Mouse (Mus musculus) brain, embryonic 14.5 days (tissue): ENCODE measurements around the gene Iqsec1.

Source experiments
- CTCF ChIP-seq: fragments of 200-500 bp; IDR thresholded peaks from 2 replicates; pipeline ENCODE4 v1.5.1; 2012; ENCODE audit warnings: inconsistent platforms, mild to moderate bottlenecking, moderate library complexity, borderline replicate concordance; ENCODE audit not compliant: insufficient read depth, insufficient read length; ENCODE audit errors: extremely low read depth
- POLR2A ChIP-seq: fragments of 200-500 bp; IDR thresholded peaks from 2 replicates; pipeline ENCODE4 v1.6.1; 2012; ENCODE audit warnings: mild to moderate bottlenecking, inconsistent platforms, borderline replicate concordance; ENCODE audit not compliant: poor library complexity, insufficient read depth, insufficient read length, severe bottlenecking; ENCODE audit errors: extremely low read depth

- no peak for TF ChIP-seq CTCF
- no peak for TF ChIP-seq POLR2A
These were observed 283.7 kb downstream of the Iqsec1 start for GRCm38 (mm10) chr6:90704705-90705344.
